Mouse (Mus musculus) limb, embryonic 12.5 days (tissue): ENCODE measurements around the gene Lgr4. TPM values are rescaled to one million over a fixed set of nuclear protein-coding genes. Genes with fewer than 3 reads are reported as not detected.
A peak's percentile ranks its signal among the peaks of the same experiment; 100 is the strongest.

Experiments
- ATAC-seq: fragments of 200-750 bp; cut with Nextera tagmentation; 2 replicates; pipeline ENCODE4 v1.8.0; 2017; ENCODE audit warnings: low read depth, moderate TSS enrichment; ENCODE audit not compliant: insufficient number of reproducible peaks, insufficient read depth, low FRiP score, low TSS enrichment
- H3K27ac ChIP-seq: fragments of 300-500 bp; sonication (generic); 2 replicates; pipeline ENCODE4 v1.5.1; 2016; ENCODE audit warnings: mild to moderate bottlenecking, moderate library complexity
- H3K27me3 ChIP-seq: fragments of 300-500 bp; sonication (generic); 2 replicates; pipeline ENCODE4 v1.6.1; 2016; ENCODE audit warnings: mild to moderate bottlenecking, moderate library complexity
- H3K36me3 ChIP-seq: fragments of 300-500 bp; sonication (generic); 2 replicates; pipeline ENCODE4 v1.6.1; 2016; ENCODE audit warnings: mild to moderate bottlenecking, moderate library complexity
- H3K4me1 ChIP-seq: fragments of 300-500 bp; sonication (generic); replicated peaks from 2 replicates; pipeline ENCODE4 v1.6.1; 2016
- H3K4me2 ChIP-seq: fragments of 300-500 bp; sonication (generic); 2 replicates; pipeline ENCODE4 v1.6.1; 2016; ENCODE audit warnings: mild to moderate bottlenecking, moderate library complexity
- H3K4me3 ChIP-seq: fragments of 300-500 bp; sonication (generic); replicated peaks from 2 replicates; pipeline ENCODE4 v1.5.1; 2016; ENCODE audit warnings: mild to moderate bottlenecking
- H3K9ac ChIP-seq: fragments of 300-500 bp; sonication (generic); replicated peaks from 2 replicates; pipeline ENCODE4 v1.6.1; 2016; ENCODE audit warnings: mild to moderate bottlenecking, moderate library complexity
- H3K9me3 ChIP-seq: fragments of 300-500 bp; sonication (generic); 2 replicates; pipeline ENCODE4 v1.6.1; 2016; ENCODE audit warnings: mild to moderate bottlenecking, moderate library complexity
- WGBS: fragments of 180-500 bp; shearing (Covaris S2); methylation state at CpG from one replicate; pipeline ENCODE4 v1.1.7; 2016; 5-methylcytosine and 5-hydroxymethylcytosine counted together
- polyA plus RNA-seq: library from polyadenylated mRNA; unstranded; fragments of >200 nt; fragmentation: Nextera tagmentation; extraction: Ambion mirVana; gene quantifications from 2 replicates; pipeline ENCODE4 v1.2.1, GENCODE M21; 2016

Lgr4 gene
- polyA plus RNA-seq, 1 experiment from 2014 or later, result 22.1 TPM

GRCm38 (mm10) chr2:110019656-110020055 is 102.2 kb downstream of the Lgr4 start:
- Histone ChIP-seq H3K36me3 (peaks cover 34% of the 10 kb centered on the region), H3K9ac (no peak overlapping the region; the same call in 1 of the 2 replicates), H3K27me3 (no peaks in the 10 kb centered on the region), H3K4me2 (peak overlapping the region; percentile 83), H3K4me1 (peaks cover 32% of the 10 kb centered on the region), H3K9me3 (no peaks in the 10 kb centered on the region), H3K4me3 (peak overlapping the region; percentile 5; the same call in 1 of the 2 replicates), H3K27ac (no peak overlapping the region)
- ATAC-seq, result no peak
- WGBS, result 82% methylated on average over 4 of the region's 4 CpGs

GRCm38 (mm10) chr2:110020430-110020829 is 103.0 kb downstream of the Lgr4 start:
- Histone ChIP-seq H3K36me3 (peaks cover 36% of the 10 kb centered on the region), H3K27ac (no peak overlapping the region), H3K9me3 (no peaks in the 10 kb centered on the region), H3K4me2 (peak overlapping the region; percentile 83; the same call in 1 of the 2 replicates), H3K4me1 (peaks cover 28% of the 10 kb centered on the region), H3K27me3 (no peaks in the 10 kb centered on the region), H3K4me3 (no peak overlapping the region; the same call in 1 of the 2 replicates), H3K9ac (no peak overlapping the region)
- no peak for ATAC-seq
- 93% methylated on average over 1 of the region's 1 CpGs for WGBS

DNA sequence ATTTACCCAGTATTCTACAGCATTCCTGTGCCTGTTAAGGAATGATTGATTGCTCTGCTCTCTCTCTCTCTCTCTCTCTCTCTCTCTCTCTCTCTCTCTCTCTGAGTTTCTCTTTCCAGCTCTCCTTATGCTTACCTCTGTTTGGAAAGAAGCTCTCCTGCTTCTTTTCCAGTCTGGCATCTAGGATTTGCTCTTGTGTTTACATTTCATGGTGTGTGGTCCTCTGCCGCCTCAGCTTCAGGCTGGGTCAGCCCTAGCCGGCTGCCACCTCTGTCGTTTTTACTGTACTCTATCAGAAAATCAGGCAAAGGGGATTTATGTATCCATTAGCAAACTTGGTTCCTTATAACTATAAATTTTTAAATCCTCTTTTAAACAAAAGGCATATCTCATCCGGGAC is 118.8 kb downstream of the Lgr4 start:
- Histone ChIP-seq H3K9me3 (no peaks in the 10 kb centered on the region), H3K9ac (no peak overlapping the region), H3K27ac (peak overlapping the region; percentile 62; the same call in 1 of the 2 replicates), H3K27me3 (no peaks in the 10 kb centered on the region), H3K4me2 (no peak overlapping the region), H3K4me1 (peaks cover 23% of the 10 kb centered on the region), H3K36me3 (peaks cover 23% of the 10 kb centered on the region), H3K4me3 (no peak overlapping the region)
- 33% methylated on average over 4 of the region's 4 CpGs for WGBS
- ATAC-seq, result no peak

GRCm38 (mm10) chr2:110036665-110037064 is 119.2 kb downstream of the Lgr4 start:
- Histone ChIP-seq H3K27me3 (no peaks in the 10 kb centered on the region), H3K27ac (peak overlapping the region; percentile 45; the same call in 1 of the 2 replicates), H3K9me3 (no peaks in the 10 kb centered on the region), H3K9ac (no peak overlapping the region), H3K4me2 (no peak overlapping the region), H3K4me1 (peaks cover 23% of the 10 kb centered on the region), H3K4me3 (no peak overlapping the region), H3K36me3 (peaks cover 26% of the 10 kb centered on the region)
- no peak for ATAC-seq
- 69% methylated on average over 4 of the region's 4 CpGs for WGBS

DNA sequence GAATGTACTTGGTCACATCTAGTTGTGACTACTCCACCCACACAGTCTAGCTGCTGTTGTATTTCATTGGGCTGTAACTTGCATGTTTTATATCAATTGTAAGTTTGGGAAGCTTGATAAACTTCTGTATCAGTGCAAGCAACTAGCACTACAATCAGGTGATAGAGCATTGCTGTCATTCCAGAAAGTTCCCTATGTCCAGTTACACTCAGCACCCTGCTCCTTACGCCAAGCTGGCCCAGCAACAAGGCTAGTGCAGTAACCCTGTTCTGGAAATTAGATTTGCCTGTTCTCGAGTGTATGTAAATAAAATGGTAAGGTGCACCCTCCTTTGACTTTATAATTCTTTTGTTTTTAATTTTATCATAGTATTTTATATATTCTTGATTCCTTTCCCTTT is 119.8 kb downstream of the Lgr4 start:
- peaks cover 23% of the 10 kb centered on the region for H3K4me1 ChIP-seq
- H3K4me3 ChIP-seq, result no peak overlapping the region
- no peaks in the 10 kb centered on the region for H3K9me3 ChIP-seq
- H3K4me2 ChIP-seq, result no peak overlapping the region
- peaks cover 26% of the 10 kb centered on the region for H3K36me3 ChIP-seq
- no peak for ATAC-seq
- 85% methylated on average over 2 of the region's 2 CpGs for WGBS
- H3K9ac ChIP-seq, result no peak overlapping the region
- peak overlapping the region; percentile 45; the same call in 1 of the 2 replicates for H3K27ac ChIP-seq
- H3K27me3 ChIP-seq, result no peaks in the 10 kb centered on the region

DNA sequence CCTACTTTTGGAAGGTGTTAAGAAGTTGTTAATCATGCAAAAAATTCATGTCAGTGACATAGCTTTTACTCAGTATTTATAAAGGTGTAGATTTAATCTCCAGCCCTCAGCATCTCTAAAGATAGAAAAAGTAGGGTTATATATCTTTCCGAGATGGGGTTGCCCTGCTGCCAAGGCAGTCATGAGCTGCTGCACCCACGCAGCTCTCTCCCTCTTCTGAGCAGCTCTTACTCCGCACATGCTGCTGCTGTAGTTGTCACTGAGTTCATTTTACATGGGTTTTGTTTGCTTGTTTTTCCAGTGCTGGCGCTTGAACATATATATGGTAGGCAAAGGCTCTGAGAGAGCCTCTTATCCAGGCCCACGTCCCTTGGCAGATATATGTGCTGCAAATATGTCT is 120.9 kb downstream of the Lgr4 start:
- Histone ChIP-seq H3K4me1 (peaks cover 23% of the 10 kb centered on the region), H3K9me3 (no peaks in the 10 kb centered on the region), H3K4me3 (no peak overlapping the region), H3K36me3 (peaks cover 17% of the 10 kb centered on the region), H3K4me2 (no peak overlapping the region), H3K27me3 (no peaks in the 10 kb centered on the region), H3K27ac (no peak overlapping the region), H3K9ac (no peak overlapping the region)
- 82% methylated on average over 5 of the region's 5 CpGs for WGBS
- ATAC-seq, result no peak

DNA sequence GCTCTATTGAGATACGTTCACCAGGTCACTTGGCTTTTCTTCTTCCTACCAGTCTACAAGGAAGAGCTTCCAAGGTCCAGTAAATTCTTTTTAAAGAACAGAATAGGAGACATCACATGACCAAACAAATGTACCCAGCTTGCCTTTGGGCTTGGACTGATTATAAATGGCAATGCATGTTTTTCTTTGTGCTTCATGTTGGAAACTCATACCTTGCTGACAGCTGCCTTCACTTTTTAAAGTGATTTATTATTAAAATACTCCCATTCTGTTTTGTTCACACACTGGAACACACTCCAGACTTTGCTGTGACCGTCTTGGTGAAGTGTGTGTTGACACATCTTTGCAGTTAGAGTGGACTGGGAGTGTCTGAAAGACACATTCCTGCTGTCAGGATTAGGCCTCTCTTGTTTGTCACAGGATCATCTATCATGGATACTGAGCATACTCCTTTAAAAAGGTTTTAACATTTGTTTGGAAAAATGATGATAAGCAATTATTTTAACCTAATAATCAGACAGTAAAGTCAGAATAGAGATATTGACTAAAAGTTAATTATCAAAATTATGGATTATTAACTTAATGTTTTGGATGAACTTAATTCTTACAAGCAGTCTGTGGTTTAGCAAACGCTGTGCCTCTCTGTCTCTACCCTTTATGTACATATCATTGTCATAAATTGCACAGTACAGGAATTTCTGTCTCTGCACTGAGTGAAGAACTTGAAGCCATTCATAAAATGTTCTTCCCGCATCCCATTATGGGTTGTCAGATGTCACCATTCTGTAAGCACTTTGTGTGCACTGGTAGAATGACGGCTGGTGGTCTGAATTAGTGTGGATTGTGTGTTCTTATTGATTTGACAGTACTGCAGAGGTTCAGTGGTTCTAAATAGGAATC is 125.7 kb downstream of the Lgr4 start:
- Histone ChIP-seq H3K4me3 (no peak overlapping the region), H3K27me3 (no peaks in the 10 kb centered on the region), H3K9ac (no peak overlapping the region), H3K4me1 (0 out of 2 replicates have a peak, but pooled peaks cover 8% of the 10 kb centered on the region), H3K36me3 (peaks cover 13% of the 10 kb centered on the region), H3K4me2 (no peak overlapping the region), H3K9me3 (no peaks in the 10 kb centered on the region), H3K27ac (no peak overlapping the region)
- ATAC-seq, result no peak
- 79% methylated on average over 5 of the region's 5 CpGs for whole genome bisulfite sequencing

DNA sequence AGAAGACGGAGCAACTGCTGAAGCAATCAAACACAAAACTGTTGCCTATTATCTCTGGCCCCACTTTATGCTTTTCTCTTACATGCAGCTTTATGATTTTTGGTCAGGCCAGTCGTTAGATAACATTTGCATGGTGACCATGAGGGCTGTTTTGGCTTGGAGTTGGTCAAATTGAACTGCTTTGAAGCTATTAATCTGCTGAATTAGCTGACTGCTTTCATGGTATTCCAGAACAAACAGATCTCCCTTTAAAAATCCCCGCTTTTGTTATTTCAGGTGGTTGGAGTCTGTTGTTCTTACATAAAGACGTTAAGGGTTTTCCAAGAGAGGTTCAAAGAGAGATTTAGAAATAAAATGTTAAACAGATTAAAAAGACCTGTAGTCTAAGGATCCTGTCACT is 141.0 kb downstream of the Lgr4 start:
- Histone ChIP-seq H3K4me2 (no peak overlapping the region), H3K9me3 (no peaks in the 10 kb centered on the region), H3K27me3 (no peaks in the 10 kb centered on the region), H3K36me3 (no peaks in the 10 kb centered on the region), H3K9ac (no peak overlapping the region), H3K4me3 (no peak overlapping the region), H3K27ac (no peak overlapping the region), H3K4me1 (no peaks in the 10 kb centered on the region)
- 67% methylated on average over 4 of the region's 4 CpGs for WGBS
- no peak for ATAC-seq

GRCm38 (mm10) chr2:110063131-110063530 is 145.7 kb downstream of the Lgr4 start:
- no peak overlapping the region for H3K4me2 ChIP-seq
- WGBS, result 90% methylated on average over 1 of the region's 1 CpGs
- H3K27ac ChIP-seq, result no peak overlapping the region
- H3K4me1 ChIP-seq, result no peaks in the 10 kb centered on the region
- H3K27me3 ChIP-seq, result no peaks in the 10 kb centered on the region
- no peaks in the 10 kb centered on the region for H3K36me3 ChIP-seq
- no peak overlapping the region for H3K4me3 ChIP-seq
- H3K9me3 ChIP-seq, result no peaks in the 10 kb centered on the region
- no peak overlapping the region for H3K9ac ChIP-seq
- no peak for ATAC-seq
